Mouse (Mus musculus): ENCODE data around the gene Nkx2-1. TPM values are rescaled to one million over a fixed set of nuclear protein-coding genes. Genes with fewer than 3 reads are reported as not detected.
A peak's percentile ranks its signal among the peaks of the same experiment; 100 is the strongest.
"Not testable (repeated sequence)": the region's sequence is repeated elsewhere in the genome, so short reads cannot be mapped to it uniquely, and the experiment has no call there.

The Nkx2-1 gene
- total RNA-seq (2021): not detected
- long read RNA-seq, experiment 1: 0 reads
- long read RNA-seq, experiment 2: 0 reads

DNA sequence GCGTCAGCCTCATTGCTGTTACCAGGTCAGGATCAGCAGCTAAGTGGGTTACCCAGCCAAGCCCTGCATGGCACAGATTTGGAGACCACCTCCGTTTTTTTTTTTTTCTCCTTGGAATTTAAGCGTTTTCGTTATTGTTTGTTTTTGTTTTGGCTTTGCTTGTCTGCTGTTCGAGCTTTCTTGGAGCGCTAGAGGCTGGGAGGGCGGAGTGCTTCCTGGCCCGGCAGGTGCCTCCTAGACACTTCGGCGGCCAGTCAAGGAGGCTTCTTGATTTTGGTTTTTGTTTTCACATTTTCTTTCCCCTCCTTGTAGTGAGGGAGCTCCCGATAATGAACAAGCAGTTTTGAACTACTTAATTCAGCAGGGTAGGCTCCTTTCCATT, at the start of gene Nkx2-1:
Nkx2-1 (minus strand) TSS at position 25 of the 382 bp plus-strand sequence.
- no peak for DNase-seq

DNA sequence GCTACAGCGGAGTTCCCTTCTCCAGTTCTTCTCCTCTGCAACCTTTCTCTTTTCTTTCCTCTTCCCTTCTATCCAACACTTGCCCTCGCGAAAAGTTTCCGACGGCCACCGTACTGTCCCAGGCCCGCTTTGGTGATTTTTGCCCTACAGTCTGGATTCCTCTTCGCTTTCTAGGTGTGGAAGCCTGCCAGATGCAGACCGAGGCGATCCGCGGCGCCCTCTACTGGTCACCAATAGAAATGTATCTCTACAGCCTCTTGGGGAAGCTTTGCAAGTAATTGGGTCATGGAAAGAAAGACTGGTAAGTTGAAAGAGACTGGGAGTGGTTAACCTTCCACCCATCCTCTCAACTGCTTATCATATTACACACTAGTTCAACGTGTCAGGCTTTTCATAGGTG, 4.4 kb upstream of the Nkx2-1 start:
- DNase-seq: peak; percentile 86

DNA sequence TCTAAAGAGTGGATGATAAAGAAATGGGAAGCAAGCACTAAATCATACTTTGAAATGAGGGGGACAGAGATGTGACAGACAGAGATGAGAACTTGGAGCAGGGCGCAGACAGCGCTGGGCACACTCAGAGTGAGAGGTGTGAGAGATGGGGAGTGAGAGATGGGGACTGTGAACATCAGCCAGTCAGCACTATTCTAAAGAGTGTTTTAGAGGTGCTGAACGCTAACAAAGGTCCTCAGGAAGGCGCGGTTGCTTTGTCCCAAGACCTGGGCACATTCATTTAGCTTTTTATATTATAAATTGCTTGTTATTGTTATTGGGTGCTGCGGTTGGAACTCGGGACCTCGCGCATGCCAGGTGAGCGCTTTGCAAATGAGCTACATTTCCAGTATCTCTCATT, 3.9 kb upstream of the Nkx2-1 start:
- DNase-seq: no peak

DNA sequence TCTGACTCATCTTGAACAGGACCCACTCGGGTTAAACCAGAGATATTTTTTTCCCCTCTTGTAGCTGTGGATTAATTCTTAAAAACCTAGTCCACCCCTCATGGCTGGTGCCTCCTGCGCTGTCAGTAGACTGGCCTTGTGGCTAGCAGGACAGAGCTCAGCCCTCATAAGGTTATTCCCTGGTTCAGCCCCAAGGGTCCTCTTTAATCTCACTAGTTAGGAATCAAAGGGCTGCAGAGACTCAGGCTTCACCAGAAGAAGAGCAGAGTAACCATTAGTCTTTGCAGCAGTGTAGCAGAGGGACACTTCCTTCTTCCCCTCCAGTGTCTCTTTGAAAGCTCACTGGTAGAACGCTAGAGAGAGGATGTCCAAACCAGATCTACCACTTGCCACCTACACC, 1.9 kb upstream of the Nkx2-1 start:
- no peak for DNase-seq

DNA sequence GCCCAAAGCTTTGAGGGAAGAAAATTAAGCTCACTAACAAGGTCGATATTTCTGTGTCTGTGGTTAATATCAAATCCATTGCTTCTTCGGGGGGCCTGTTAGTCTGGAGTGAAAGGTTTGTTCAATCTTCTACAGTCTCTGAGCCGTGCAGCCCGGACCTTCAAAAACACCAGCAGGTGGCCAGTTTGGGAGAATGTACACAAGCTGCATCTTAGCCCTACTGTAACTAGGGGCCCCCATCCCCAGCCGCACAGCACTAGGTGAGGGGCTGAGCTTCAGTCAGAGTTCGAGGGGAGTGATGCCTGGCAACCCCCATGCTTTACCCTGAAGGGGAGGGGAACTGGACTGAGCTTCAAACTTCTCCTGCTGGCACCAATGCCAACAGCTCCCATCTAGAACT, 1.2 kb upstream of the Nkx2-1 start:
- no peak for DNase-seq

DNA sequence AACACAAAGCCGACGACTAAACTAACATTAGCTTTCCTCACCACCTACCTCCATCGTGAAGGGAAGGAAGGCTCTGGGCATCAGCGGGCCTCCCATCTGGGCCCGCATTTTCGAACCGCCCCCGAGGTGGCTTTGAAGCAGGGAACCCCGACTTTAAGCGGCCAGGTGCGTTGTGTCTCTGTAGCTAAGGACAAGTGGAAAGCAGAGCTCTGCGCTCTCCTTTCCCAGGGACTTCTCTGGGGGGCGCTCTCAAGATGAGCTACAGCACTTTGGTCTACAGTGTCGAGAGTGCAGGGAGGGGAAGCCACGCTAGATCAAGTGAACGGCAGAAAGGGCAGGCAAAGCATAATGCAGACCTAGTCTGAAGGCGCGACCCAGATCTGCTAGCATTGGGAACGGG, 634 bp upstream of the Nkx2-1 start:
- no peak for DNase-seq

DNA sequence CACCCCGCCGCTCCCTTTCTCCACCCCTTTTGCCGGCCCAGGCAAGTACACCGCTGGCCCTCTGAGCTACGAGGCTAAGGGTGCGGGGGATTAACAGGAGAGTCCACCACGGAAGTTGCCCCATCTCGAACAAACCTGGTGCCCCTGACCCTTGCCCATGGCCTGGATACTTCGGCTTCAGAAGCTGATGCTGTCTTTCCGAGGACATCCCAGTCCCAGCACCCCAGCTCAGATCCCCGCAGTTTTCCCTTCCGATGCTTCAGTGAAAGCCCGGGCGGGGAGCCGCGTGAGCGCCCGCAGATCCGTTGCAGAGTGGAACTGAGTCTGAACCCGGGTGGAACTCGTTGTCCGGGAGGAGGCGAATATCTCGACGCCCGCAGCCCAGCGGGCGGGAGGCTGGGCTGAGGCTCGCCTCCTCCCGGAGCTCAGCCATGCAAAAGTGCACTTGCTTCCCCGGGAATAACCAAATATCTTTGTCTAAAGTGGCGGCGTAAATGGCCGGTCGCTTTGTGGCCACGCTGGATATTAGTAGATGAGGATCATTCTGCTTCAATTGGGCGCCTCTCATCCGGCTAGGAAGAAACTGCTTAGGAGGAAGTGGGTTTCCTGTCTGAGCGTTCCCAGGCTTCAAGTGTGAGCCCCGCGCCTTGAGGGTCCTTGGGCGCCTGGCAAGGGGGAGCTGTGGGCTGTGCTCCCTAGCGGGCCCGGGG, 379 bp downstream of the Nkx2-1 start:
- DNase-seq: no peak

DNA sequence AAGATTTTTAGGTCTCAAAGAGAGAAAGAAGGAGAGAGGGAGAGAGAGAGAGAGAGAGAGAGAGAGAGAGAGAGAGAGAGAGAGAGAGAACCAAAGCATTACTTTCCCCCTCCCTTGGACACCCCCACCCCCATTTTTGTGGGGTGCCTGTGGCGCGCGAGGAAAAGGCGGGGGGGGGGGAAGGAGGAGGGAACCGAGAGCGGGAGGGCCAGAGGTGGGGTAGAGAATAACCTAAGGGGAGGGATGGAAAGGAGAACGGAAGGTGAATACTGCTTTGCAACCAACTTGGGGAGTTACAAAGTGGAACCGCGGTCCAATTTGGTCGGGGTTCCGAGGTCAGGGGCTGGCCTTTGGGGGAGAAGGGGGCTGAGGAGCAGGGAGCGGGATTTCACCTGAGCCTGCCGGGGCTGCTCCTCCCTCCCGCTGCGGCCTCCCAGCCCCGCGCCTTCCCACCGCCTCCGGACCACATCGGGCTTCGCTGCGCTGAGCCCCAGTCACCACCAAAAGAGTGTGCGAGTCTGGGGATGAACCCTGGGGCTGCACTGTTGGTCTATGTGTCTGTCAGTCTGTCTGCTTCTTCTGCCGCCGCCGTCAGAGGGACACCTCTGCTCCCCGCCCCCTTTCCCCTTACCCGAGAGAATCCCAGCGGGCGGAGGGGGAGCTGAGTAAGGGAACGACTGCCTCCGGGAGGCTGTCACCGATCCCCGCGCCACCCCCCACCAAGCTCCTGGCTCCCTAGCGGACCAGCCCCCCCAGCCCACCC, 1.1 kb downstream of the Nkx2-1 start:
- DNase-seq: no peak

DNA sequence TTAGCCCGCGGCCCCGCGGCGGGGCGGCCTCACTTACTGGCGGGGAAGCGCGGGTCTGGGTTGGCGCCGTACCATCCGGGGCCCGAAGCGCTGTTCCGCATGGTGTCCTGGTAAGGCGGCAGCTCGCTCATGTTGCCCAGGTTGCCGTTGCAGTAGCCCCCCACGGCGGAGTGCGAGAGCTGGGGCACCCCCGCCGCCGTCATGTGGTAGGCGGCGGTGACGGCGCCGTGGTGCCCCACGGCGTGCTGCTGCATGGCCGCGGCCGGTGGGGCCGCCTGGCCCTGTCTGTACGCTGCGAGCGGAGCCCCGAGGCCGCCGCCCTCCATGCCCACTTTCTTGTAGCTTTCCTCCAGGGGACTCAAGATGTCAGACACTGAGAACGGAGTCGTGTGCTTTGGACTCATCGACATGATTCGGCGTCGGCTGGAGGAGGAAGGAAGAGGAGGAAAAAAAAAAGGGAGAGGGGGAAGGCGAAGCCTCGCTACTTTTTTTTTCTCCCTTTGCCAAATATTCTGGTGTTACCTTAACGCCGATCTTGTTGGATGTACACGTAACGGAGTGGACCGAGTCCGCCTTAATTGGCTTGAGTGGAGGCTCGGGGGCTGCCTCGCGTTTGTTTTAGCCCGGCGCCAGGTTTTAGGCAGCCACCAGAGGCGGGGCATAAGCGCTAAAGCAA, 1.9 kb downstream of the Nkx2-1 start:
- DNase-seq: peak; percentile 9

DNA sequence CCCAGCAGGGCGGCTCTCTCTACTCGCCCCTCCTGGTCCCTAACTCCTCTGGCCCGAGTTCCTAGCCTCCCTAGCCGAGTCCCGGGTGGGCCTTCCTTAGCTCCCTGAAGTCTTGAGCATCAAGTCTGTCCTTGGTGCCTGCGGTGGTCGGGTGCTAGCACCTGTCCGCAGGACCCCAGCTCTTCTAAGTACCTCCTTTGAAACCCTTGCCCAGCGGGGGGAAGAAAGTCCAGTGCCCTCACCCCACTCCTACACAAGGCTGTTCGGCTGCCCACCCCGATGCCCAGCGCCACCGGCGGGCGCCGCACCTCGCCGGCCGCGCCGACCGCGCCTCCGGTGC, 2.4 kb downstream of the Nkx2-1 start:
- DNase-seq: no peak

DNA sequence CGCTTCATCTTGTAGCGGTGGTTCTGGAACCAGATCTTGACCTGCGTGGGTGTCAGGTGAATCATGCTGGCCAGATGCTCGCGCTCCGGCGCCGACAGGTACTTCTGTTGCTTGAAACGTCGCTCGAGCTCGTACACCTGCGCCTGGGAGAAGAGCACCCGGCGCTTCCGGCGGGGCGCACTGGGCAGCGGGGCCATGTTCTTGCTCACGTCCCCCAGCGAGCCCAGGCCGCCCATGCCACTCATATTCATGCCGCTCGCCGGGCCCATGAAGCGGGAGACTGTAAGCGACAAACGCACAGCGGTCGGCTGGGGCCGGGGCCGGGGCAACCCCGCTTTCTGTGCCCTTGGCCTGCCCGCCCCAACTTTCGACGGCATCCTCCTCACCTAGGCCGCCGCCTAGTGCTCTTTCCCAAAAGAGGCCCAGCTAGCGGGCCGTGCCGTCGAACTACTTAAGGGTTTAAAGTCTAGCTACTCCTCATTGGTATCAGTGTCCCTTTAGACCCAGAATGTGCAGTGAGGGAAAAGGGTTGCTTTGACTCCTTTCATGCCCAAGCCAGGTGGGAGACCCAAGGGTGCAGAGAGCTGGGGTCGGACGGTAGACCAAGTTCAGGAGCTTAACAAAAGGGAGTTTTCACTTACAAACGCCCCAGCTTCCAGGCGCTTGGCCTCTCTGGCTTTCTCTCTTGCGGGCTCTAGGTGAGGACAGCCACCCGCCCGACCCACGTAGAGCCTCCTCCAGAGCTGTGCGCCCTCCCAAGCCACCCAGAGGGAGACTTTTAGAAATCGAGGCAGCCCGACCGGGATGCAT, 3.0 kb downstream of the Nkx2-1 start:
- no peak for DNase-seq

DNA sequence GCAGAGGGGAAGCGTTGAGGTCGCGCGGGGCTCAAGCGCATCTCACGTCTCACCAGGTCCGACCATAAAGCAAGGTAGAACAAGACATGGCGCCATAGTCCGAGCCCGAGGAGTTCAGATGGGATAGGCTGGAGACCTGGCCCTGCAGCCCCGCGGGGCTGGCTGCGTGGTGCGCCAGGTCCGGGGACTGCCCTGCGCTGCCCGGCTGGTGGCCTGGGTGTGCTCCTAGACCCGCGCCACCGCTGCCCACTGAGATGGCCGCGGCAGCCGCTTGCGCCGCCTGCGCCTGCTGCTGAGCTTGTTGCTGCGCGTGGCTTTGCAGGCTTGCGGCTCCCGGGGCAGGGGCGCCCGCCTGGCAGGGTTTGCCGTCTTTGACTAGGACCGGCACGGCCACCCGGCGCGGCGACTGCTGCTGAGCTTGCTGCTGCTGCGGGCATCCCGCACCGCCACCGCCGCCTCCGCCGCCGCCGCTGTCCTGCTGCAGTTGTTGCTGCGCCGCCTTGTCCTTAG, 3.7 kb downstream of the Nkx2-1 start:
- DNase-seq: no peak

DNA sequence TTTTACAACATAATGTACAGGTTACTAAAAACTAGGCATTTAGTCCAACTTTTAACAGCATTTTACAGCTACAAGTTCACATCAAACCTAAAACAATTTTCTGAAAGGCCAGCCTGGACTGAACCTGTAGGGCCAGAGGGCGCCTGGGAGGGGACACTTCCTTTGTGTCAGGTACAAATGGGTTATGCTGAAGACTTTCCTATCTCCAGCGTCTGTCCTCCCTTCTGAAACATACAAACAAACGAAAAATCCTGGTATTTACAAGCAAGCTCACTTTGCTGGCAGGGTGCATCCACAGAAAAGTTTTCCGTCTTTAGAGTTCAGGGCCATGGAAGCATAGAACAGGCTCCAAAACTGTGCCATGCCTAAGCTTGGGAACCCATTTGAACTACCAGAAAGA, 4.6 kb downstream of the Nkx2-1 start:
- DNase-seq: no peak

DNA sequence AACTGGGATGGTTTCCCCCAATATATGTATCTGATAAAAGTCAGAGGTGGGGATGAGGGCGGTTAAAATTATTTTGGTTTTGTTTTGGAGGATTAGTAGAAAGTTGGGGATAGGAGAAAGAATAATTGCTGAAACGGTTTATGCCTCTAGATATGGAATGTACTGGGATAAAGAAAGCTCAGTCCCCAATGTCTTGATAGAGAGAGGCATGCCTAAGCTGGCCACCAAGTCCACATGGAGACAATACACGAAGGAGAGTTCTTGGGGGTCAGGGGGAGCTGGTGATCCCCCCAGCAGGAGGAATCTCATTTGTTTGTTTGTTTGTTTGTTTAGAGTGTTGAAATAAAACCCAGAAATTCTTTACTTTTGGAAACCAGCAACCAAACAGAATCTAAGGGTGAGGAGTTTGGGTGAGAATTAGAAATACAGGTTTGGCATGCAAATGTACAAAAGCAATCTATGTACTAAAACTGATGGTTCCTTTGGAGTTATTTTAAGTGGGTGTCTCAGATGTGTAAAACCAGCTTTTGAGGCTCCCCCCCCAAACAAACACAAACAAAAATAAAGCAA, 5.6 kb downstream of the Nkx2-1 start:
- no peak for DNase-seq

DNA sequence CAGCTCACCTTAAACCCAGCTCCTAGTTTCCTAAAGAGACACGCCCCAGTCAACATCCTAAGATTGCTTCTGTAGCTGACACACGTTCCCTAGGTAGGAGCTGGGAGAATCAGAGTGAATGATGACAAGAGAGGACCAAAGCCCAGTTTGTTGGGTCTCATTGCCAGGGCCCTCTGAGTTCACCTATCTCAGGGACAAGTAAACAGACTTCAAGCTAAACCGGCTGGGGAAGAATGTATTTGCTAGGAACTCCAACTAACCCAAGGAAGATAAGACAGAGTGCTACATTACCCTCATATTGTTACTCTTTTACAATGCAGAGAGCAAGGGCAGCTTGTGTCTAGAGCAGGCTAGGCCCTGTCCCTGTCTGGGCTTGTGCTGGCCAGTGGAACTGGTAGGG, 6.8 kb downstream of the Nkx2-1 start:
- DNase-seq: no peak

DNA sequence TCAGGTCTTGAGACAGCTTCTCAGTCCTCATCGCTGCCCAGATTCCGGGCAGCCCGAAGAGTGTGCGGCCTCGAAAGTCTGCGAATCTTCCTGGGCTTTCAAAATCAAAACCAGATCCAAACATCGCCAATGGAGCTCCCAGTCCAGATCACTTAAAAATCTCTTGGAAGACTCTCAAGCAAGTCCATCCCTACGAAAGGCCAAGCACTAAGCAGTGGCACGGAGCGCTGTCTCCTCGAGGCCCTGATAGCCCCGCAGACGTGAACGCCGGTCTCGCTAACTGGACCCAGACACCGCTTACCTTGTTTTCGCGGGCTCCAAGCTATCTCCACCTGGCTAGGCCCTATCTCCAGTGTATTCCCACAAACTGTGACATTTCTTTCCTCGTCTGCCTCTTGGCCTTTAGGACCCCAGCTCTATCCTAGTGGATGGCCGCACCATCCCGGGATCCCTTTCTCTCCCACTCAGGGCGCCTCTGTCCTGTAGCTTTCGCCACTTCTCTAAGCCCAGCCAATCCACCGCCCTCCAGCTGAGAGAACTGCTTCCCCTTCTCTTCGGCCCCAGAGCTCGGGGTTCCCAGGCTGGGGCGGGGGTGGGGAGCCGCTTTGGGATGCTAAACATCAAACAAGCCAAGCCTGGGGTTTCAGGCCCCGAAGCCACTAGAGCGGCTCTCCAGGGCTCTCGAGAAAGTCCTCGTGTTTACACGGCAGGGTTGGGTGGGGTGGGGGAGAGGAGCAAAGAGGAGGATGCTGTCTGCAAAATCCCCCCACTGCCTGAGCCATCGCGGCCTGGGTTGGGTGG, 7.6 kb downstream of the Nkx2-1 start:
- DNase-seq: no peak

DNA sequence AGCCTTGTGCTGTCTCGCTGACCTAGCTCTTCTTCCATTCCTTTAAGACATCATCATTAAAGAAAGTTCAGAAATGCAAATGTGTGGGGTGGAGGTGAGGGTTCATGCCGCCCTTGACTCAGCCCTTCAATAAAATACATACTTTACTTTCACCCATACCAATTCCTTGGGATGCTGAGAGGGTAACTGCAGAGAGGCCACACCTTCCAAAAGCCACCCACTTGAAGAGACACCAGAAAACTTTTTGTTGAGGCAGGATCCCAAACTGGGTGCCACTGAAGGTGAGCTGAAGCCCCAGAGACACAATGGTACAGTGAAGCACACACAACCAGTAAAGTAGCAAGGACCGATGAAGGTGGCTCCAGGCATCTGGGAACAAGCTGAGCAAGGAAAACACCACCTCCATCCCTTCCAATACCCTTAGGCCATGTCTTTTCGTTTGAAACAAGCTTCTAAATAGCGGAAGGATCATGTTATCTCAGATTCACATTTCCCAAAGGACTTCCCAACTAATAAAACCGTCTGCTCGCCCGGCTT, 8.6 kb downstream of the Nkx2-1 start:
- no peak for DNase-seq

DNA sequence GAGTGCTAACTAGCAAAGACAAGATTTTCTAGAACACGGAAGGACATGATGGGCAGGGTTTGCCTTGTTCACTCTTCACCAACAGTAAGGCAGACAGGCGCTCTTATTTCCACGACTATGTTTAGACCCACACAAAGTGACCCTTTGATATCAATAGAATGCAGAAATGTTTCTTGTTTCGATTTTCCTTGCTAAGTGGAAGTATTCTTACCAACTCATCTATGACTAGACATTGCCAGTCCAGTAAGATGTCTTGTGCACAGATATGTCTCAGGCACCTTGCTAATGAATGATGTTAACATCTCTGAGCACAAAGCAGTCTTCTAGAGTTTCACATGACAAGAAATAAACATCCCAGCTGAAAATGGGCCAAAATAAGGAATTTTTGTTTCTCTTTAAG, 9.6 kb downstream of the Nkx2-1 start:
- no peak for DNase-seq

DNA sequence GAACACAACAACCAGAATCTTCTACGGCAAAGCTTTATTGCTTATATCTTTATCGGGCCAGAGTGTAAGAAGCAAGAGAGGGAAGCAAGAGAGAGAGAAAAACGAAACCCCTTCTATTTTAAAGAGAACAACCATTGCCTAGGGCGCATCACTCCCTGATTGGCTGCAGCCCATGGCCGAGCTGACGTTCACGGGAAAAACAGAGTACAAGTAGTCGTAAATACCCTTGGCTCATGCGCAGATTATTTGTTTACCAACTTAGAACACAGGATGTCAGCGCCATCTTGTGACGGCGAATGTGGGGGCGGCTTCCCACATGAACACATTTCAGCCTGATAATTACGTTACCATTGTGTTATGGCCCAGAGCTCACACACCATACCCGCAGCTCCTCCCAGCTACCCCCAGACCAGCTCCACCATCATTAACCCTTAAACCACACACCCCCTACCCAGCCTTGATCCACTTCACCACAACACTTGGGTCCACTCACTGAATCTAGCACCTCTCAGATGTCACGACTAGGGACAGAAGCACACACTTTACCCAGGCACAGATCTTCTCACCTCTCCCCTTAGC, 11.4 kb downstream of the Nkx2-1 start:
- not testable (repeated sequence) for DNase-seq

DNA sequence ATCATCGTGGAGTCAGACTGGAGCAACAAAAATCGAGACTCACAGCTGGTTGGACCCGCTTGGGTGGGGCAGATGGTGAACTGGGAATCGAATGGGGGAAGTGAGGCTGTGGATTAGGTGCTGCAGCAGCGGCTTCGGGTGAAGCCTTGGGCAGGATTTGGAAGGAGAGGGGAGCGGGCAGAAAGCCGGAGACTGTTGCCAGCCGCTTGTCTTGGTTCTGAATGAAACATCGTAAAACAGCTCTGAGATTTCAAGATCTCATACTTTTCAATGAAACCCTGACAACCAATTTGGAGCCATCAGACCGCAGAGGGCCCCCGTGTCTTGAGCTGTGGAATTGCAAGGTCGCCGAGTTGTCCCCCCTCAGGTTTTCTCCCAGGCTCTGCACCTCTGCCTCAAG, 12.5 kb downstream of the Nkx2-1 start:
- no peak for DNase-seq

DNA sequence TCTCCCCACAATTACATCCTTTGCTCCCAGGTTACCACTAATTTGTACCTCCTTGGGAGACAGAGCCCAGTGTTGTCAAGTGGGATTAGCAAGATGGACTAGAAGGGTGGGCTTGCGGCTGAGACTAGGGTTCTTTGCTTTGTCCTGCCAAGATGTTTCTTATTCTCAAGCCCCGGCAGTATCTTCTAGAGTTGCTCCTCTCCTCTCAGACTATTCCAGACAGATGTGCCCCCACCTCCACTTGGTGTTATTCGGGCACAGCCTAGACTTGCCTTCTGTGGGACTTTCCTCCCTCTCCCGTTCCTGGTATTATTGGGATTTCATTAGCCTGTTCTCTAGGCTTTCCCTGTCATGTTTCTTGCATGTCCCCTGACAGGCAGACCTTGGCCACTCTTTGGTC, 14.5 kb downstream of the Nkx2-1 start:
- no peak for DNase-seq

Data from adrenal gland, postnatal 10 days (tissue).